Mouse (Mus musculus) spleen, postnatal 0 days (tissue): Measurements from ENCODE around the gene Aagab. TPM values are rescaled to one million over a fixed set of nuclear protein-coding genes. Genes with fewer than 3 reads are reported as not detected.

Source experiments
- polyA plus RNA-seq: library from polyadenylated mRNA; unstranded; fragments of >200 nt; fragmentation: Nextera tagmentation; extraction: Ambion mirVana; gene quantifications from 2 replicates; pipeline ENCODE4 v1.2.1, GENCODE M21; 2015

The Aagab gene
- 17.5 and 17.7 TPM in 2 replicates for polyA plus RNA-seq

DNA sequence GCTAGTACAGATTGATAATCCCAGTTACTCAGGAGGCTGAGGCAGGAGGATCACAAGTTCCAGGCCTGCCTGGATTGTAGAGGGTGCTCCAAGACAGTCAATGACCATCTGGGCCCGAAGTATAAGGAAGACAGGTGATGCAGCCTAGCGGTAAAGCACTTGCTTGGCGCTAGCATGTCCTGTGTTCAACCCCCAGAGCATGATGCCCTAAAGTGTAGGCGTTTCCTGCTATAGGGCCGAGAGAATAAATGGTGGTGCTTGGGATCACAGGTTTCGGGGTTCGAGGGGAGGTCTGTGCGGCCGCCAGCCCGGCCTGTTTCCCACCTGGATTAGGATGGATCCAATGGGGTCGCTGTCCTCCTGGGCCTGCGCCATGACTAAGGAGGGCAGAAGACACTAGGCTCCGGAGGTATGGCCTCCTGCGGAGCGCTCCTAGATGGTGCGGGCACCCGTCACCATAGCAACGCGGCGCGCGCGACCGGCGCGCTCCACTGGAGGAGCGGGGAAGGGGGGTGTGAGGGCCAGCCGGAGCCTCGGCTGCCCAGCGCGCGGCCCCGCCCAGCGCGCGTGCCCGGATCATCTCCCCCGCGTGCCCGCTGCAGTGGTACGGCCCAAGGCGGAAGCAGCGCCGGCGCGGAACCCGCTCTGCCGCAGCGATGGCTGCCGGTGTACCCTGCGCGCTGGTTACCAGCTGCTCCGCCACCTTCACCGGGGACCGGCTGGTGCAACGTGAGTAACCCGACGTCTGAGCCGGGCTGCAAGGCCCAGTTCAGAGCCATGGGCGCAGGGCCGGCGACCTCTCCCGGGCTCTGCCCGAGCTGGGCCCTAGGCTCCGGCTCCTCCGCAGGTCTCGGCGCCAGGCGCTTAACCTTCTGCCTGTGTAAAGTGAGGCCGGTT lies at the start of gene Aagab, which contains the start of gene Iqch:
Gene Aagab, plus strand, starts transcription at position 618 of the 897 bp plus-strand sequence.
Gene Iqch, minus strand, starts transcription at position 451 of the 897 bp plus-strand sequence.

Other genes starting within 250 kb of the Aagab start
- 12.0 and 14.5 TPM in 2 replicates for gene Map2k5, start 224.8 kb upstream of the Aagab start, polyA plus RNA-seq
- gene 2300009A05Rik, start 203.4 kb upstream of the Aagab start, polyA plus RNA-seq, result 35.5 and 39.4 TPM in 2 replicates
- 0.05 TPM in 1 of 2 replicates, not detected in the other for gene Iqch, start 167 bp upstream of the Aagab start, polyA plus RNA-seq
- 4.6 and 6.9 TPM in 2 replicates for gene Smad3, start 155.3 kb downstream of the Aagab start, polyA plus RNA-seq